Mouse (Mus musculus) spleen, adult 18-20 months (tissue): Measurements from ENCODE around the gene Jak3.
"Not testable (repeated sequence)": the region's sequence is repeated elsewhere in the genome, so short reads cannot be mapped to it uniquely, and the experiment has no call there.

Source experiments
- DNase-seq, 2 experiments: peaks; one replicate each; pipeline ENCODE4 v3.0.0; 2022; ENCODE audit warnings: mixed read lengths in 2 of 2

Jak3 gene

DNA sequence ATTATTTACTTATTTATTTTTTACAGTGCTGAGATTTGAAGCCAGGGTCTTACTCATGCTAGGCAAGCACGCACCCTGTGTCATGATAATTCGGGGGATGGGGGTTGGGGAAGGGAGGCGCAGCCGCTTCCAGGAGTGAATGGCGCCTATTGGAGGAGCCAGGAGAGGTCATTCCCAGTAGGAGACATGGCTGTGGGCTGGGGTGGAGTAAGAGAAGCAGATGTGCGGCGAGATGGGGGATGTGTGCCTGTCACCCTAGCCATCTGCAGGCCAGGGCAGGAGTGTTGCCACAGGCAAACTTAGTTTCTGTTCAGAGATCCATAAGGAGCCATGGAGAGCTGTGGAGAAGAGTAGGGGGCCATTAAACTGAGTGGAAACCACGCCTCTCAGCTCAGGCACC, 11.5 kb downstream of the Jak3 start:
- DNase-seq = no peak

DNA sequence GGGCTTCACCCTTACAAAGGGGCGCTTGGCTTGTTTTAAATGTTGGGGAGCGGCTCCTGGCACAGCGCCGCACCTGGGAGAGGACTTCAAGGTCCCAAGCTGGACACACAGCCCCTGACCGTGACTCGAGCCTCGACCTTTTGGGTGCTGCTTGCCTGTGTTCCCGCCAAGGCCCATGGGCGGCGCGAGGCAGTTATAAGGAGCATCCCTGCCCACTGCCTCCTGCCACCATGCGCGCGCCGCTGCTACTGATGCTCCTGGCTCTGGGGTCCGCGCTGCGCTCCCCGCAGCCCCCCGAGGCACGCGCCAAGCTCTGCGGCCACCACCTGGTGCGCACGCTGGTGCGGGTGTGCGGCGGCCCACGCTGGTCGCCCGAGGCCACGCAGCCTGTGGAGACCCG, 12.9 kb downstream of the Jak3 start, which contains the start of gene Insl3:
TSS of gene Insl3 (plus strand) at position 187 of the 400 bp plus-strand sequence.
- DNase-seq = no peak

DNA sequence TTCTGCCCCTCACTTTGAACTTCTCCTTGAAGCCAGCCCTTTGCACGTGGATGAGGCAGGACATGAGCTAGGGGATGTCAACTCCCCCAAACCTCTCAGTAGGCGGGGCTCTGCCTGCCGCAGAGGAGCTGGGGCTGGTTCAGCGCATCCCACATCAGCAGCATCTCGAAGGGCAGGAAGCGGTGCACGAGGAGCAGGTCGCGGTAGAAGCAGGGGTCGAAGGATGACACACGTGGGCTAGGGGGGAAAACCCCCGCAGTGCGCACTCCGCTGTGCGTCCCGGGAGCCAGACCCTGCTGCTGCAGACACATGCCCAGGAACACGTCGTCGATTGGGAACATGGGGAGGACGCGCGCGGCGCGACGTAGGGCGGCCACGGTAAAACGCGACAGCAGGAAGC, 16.4 kb downstream of the Jak3 start:
- peak in 1 of 2 experiments; percentile 11 for DNase-seq

DNA sequence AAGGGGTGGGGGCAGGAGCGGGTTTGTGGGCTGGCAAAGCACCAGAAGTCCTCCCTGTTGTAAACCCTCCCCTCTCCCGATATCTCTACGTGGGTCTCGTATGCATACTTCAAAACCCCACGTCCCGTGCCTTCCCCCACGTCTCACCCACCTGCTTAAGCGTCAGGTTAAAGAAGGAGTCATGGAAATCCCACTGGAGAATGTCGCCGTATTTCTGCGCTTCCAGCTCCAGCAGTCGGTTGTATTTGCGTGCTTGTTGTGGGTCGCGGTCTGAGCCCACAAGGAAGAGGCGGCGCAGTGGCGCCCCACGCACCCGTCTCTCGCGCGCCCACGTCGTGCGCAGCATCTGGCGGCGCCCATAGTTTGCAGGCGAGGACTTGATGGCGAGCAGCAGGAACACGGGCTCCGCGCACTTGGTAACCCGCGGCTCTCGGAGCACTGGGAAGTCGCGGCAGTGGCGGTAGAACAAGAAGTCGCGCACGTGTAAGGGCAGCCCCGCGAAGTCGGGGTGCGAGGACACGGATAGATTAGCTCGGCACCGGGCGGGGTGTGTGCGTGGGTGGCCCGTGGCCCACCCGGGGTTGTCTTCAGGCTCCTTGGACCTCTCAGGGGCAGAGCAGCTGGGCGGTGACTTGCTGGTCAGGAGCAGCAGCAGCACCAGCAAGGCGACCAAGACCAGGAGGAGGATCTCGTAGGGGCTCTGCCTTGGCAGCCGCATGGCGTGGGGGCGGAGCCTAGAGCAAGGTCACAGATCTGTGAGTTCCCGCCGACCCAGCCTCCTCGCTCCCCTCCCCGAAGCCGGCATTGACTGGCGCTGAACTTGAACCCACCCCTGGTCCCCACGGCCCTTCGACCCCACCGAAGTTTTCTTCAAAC, 17.3 kb downstream of the Jak3 start:
- DNase-seq = no peak

DNA sequence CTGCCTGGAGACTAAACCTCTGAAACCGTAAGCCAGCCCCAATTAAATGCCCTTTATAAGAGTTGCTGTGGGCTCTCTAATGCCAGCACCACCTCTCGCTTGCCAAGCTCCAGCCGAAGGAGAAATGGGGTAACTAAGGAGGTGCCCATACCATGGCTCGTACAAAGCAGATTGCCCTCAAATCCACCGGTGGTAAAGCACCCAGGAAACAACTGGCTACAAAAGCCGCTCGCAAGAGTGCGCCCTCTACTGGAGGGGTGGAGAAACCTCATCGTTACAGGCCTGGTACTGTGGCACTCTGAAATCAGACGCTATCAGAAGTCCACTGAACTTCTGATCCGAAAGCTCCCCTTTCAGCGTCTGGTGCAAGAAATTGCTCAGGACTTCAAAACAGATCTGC, 19.4 kb downstream of the Jak3 start:
- not testable (repeated sequence) for DNase-seq

DNA sequence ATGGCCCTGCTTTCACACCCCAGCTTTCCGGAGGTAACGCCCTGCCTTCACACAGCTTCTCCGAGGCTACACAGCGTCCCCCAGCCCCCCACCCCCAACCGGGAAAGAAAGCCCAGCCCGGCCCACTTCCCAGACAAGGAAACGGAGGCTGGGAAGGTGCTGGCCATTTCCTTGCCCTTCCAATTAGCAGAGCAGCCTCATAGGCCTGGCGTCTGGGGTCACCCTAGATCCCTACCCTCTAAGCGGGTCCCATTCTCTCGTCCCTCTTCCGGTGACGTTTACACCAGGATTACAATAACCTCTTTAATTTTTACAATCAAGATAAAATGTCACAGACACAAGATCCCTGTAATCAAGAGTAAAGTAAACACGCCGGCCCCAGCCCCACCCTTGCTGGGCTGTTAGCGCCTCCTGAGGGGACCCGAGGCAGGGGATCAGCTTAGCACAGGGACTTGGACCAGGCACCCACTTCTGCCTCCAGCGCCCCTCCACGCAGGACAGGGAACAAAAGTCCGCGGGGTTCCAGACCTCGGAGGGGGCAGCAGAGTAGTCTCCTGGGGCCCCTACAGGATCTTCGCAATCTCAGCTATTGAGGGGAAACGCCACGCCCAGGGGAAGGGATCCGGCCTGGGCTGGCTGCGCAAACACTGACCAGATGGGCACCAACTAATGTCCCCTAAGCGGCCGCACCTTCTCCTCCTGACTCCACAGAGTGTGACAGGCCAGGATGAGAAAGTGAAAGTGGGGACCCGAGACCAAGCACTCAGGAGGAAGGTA, 24.6 kb downstream of the Jak3 start:
- DNase-seq = no peak

DNA sequence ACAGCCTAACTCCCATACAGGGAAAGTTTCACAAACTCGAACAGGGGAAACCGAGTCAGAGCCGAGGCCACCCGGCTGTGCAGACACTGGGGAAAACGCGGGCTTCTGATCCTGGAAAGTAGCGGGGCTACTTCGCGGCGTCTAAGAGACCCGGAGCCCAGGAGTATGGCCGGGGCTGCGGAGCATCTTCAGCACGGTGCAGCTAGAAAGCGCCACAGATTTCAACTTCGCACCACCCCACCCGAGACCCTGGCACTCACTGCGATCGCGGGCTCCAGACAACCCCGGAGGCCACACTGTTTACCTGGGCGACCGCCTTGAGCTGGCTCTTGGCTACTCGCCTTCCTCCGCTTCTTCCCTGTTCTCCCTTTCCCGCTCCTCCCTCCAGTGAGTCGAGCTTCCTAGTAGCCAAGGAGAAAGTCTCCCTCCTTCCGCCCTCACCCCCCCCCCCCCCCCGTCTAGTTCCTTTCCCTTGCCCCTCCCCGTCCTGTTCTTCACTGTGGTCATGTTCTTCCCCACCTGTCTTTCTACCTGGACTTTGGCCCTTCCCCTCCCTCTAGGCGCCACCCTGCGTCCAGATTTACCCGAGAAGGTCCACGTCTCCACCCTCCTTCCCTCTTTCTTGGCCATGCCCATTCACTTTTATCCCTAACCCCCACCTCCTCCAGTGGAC, 25.5 kb downstream of the Jak3 start, which contains the start of gene B3gnt3:
TSS of gene B3gnt3 (minus strand) at position 376 of the 673 bp plus-strand sequence.
- no peak for DNase-seq

DNA sequence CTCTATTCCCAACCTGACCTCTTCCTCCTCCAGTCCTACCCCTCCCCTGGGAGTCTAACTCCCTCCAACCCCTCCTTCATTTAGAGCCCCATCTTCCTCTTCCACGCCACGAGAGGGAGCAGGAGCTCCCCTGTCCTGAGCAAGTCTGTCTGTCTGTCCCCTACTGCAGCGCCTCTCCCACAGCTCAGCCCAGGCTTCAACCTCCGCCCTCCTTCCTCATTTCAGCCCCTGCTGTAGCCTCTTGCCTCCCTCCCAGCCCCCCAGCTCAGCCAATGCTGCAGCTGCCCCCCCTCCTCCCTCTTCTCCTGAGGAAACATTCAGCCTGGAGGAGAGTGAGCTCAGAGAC, 26.0 kb downstream of the Jak3 start:
- DNase-seq = no peak

DNA sequence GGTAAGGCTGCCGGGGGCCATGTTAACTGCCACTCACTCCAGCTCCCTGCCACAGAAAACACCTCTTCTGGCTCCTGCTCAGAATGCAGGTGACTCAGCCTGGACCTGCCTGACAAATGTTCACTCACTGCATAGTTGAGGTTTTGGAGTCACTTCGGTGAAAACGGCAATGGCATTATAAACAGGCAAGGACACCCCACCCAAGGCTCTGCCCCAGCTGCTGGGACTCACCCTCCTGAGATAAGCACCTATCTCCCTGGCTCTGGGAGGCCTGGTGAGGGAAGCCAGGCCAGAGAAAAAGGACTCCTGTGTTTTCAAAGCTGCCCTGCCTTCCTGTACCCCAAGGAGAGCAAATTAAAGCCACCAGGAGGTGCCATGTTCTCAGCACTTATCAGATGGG, 26.8 kb downstream of the Jak3 start:
- no peak for DNase-seq

DNA sequence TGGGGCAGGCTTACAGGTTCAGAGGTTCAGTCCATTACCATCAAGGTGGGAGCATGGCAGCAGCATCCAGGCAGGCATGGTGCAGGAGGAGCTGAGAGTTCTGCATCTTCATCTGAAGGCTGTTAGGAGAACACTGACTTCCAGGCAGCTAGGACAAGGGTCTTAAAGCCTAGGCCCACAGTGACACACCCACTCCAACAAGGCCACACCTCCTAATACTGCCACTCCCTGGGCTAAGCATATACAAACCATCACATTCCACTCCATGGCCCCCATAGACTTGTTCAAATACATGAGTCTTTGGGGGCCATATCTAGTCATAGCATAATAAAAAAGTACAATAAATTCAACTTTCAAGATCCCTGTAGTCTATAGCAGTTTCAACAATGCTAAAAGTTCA, 27.3 kb downstream of the Jak3 start:
- not testable (repeated sequence) for DNase-seq

DNA sequence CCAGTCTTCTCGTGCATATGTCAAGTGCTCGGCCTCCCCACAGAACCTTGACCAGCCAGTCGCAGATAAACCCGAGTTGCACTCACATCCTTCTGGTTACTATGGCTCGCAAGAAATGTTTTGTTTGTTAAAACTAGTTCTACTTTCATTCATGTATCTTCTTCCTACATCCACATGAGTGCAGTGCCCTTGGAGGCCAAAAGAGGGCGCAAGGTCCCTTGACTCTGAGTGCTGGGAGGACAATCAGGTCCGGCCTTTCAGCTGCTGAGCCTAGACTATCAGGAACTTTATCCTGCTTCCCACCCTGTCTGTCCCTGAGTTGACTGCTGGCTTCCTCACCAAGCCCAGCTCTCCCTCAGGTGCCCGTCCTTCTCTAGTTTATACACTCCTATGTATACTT, 31.8 kb downstream of the Jak3 start:
- DNase-seq = peak; percentile 40 to 66

DNA sequence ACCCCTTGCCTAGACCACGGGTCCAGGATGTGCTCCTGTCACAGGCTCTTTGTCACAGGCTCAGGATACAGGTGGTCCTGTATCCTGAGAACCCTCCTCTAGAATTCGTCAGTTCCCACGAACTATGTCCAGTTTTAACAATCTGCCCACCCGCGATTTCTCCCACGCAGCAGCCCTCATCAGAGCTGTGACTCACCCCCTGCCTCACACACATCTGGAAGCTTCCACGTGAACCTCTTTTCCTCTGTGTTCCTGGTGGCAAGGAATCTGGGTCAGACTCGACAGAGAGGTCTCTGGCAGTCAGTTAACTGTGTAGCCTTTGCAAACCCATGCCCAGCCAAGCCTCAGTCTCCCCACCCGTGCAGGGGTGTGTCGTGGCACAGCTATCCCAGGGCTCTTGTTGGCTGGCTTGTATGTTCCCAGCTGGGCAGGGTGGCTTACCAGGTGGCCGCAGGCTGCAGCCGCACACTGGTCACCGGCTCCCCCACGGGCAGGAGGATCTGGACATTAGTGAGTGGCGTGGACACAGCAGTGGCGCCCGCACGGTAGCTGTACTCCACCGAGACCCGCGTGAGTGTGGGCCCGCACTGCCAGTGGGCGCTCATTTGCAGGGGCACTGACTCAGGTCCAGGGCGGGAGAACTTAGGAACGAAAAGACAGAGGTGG, 33.2 kb downstream of the Jak3 start:
- DNase-seq = no peak

DNA sequence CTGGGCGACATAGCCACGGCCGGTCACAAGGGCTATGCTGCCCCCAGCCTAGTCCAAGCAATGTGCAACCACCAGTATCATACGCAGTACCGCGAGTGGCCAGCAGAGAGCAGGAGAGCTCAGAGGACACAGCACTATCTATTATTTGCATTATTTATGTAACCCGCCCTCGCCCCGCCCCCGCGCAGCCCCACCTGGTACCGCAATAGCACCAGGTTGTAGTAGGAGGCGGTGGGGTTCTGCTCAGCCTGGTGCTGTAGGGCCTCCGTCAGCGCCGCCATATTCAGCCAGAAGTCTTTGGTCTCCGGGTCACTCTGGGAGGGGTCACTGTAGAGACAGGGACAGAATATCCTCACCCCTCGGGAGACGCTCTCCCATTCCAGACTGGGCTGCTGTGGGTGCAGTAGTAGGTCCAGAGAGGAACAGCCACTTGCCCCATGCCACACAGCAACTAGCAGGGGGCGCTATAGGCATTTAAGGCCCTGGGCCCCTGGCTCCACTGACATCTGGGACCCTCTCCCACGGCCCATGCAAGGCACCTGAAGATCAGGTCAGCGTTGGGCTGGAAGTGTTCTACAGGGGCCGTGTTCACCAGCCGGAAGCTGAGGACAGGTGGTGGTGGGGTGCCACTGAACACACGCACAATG, 33.8 kb downstream of the Jak3 start:
- peak; percentile 56 to 79 for DNase-seq

DNA sequence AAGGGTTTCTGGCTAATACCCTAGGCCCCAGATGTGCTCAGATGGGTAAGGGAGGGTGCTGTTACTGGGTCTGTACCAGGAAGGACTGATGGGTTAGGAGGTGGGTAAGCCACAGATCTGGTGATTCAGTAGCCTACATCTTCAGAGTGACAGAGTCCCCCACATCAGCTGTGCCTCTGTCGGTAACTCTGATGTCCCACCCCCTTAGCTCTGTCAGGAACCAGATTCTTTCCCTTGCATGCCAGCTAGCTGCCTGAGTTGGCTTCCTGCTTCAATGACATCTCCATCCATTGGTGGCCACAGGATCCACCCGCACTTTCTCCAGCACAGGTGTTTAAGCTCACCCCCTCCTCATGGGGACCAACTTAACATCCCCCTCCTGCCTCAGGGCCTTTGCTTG, 35.5 kb downstream of the Jak3 start:
- peak in 1 of 2 experiments; percentile 4 for DNase-seq

DNA sequence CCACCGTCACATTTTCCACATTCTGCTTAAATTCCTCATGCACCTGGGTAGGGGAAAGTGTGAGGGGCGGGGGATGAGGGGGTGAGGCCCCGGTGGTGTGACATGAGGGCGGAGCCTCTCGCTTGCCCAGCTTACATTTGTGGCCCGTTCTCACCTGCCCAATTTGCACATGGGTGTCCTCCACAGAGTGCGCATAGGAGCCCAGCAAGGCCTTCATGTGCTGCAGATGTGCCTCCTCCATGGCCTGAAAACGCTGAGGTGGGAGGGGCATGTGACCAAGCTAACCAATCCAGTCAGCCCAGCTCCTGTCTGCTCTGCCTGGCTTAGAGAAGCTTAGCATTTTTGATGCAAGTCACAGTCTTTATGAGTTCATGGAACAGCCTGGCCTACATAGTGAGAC, 39.4 kb downstream of the Jak3 start:
- DNase-seq = no peak

DNA sequence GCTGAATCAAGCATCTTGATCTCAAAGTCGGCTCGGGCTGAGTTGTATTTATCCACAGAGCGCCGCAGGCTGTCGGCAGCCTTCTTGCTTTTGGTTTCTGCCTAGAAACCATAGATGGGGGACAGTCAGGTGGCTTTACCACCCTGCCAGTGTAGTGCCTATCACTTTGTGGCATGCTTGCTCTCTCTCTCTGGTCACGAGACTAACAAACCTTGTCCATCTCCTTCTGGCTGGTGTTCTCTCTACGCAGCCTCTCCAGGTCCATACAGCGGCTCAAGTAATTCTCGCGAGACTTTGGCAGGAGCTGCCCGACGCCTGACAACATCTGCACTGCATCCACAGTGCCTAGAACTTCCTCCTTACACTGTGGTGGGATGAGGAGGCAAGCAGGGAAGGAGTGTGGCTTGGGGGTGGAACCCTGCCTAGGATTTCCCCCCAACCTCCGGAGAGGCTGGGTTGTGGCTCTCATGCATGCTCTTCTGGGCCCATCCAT, 40.5 kb downstream of the Jak3 start:
- DNase-seq = no peak

DNA sequence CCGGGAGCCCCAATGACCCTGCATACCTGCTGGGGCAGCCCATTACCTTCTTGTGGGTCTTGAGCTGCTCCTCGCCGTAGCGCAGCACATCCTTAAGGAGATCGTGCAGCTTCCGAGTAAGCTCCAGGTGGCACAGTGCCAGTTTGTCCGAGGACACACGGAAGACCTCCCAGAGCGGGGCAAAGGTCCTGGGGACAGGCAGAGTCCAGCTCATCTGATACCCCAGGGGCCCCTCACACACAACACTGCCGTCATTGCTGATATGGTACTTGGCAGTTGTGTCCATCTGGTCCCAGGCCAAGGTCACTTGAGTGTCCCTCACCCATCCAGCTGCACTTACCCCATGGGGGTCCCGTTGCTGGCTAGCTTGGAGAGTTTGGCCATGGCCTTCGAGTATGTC, 41.0 kb downstream of the Jak3 start:
- DNase-seq = no peak

DNA sequence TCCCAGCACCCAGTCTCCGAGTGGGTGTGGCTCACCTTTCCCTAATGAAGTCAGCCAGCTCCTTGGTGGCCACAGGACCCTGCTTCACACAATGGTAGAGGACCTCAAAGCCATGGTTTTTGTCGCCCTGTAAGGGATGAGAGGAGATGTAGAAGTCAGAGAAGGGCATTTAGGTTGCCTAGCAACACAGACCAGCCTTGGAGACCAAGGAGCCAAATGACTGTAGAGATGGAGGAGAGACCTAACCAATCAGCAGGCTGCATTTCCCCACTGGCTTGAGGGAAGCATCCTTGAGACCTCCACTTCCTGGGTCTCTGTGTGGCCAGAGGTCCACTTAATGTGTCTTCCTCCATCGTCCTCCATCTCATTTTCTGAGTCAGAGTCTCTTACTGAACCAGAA, 42.2 kb downstream of the Jak3 start:
- no peak for DNase-seq

DNA sequence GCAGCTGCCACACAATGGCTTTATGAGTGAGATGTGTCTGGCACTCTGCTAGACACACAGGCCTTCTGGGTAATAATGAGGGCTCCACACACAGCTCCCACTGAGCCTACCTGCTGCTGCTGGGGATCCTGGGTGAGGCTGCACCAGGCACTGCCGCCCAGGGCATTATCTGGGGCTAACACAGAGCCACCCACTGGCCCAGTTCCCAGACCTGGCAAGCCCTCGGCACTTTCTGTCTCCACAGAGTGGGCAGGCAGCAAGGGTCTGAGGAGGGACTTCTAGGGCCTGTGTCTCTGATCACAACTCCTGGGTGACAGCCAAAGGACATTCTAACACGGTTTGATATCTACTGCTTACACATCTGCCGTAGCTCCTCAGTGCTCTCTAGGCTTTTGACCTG, 43.1 kb downstream of the Jak3 start:
- DNase-seq = no peak

DNA sequence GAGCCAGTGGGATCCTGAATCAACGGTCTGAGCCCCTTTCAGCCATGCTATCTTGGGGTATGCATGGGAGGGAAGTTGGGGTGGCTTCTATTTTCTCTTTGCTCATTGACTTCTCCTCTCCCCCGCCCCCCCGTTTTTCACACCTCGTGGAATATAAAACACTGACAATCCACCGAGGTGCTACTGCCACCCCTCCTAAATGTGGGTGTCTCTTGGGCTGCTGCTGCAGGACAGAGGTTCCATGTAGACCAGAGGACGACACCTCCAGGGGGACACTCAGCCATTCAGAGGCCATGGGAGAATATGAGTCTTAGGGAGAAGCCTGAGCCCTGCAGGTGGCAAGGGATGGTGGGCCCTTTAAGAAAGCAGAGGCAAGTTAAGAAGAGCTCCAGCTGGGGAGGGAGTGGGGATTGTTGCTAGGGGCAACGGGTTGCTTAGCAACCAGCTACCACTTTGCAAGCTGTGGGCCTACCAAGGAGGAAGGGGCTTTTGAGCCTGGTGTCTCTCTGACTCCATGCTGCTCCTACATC, 43.9 kb downstream of the Jak3 start:
- DNase-seq = no peak

DNA sequence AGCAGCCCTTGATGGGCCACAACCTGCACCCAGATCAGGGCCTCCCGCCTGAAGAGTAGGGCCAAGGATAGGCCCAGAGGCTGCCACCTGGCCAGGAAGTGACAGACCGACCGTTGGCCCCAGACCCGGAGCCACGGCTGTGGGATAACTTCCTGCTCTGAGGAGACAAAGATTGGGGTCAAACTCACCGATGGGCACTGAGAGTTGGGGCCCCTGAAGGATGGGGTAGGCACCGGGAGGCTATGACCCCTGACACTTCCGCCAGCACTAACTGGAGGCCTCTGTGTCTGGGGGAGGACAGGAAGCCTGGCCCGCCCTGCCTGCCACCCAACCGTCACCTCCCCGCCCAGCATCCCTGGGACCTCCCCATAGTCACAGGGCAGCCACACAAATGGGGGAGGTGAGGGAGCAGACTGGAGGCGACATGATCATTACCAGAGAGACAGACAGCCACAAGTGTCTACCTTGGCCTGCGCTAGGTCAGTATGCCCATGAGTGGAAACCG, 47.0 kb downstream of the Jak3 start:
- DNase-seq = peak; percentile 75 to 79

DNA sequence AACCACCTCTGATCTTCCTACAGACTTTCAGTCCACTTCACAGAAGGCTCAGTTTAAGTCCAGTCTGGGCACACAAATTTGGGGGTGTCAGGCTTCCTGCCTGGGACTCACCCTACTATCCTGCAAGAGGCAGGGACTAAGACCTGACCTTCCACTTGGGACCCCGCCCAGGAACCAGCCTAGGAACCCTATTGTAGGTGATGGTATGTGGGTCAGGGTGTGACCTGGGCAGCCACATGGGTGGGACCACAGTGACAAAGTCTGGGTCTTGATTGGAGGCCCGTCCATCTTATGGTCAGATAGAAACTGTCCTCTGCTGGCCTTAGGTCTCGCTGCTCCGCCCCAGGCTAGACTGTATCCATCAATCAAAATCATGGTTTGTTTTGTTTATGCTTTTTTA, 48.3 kb downstream of the Jak3 start:
- DNase-seq = no peak
